Mouse (Mus musculus): ENCODE results near the gene Ptpn3. TPM values are rescaled to one million over a fixed set of nuclear protein-coding genes. Genes with fewer than 3 reads are reported as not detected.

Ptpn3 gene
- polyA plus RNA-seq, 1 experiment from 2014 or later, result 3.9 TPM

DNA sequence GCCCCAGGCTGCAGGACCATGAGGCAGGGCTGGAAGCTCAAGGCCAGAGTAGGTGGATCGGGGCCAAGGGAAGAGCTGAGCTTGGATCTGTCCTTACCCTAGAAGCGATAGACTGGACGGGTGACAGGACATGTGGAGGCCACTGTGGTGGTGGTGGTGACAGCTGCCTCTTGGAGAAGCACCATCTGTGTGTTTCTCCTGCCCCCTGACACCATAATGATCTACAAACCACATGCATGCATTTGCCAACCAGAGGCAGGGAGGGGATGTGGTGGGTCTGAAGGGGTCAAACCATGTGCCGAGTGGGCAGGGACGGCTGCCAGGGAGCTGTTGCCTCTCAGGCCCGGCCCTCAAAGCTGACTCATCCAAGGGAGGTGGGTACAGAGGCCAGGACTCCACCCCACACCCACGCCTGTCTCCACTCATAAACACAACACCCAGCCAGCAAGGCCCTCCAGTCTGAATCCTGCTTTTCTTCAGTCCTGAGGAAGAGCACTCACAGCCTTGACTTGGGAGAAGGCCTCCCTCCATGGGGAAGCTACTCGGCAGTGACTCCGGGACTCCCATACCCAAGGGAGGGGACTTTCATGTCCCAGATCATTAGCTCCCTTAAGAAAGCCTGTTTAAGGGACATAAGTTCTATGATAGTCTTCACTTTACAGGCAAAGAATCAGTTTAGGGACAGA lies 6.5 kb downstream of the Ptpn3 start:
- no peaks in the 10 kb centered on the region for H3K36me3 ChIP-seq
- WGBS, result 71% methylated on average over 9 of the region's 9 CpGs

DNA sequence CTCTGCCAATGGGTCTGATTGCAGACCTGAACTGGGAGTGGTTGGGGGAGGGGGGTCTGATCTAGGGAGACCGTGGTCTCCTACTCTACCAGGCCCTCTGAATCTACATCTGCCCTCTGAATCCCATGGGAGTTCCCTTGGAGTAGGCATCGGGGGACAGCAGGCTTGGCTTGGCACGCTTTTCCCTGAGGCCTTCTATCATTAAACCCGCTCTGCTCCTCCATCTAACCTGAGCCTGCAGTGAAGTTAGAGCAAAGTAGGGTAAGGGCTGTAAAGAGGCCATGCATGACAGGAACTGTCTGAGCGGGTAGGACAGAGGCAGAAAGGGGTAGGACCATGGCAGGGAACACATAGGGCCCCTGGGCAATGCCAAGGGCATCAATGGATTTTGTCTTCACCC lies 9.0 kb downstream of the Ptpn3 start:
- Histone ChIP-seq H3K4me3 (no peak overlapping the region), H3K27me3 (peaks cover 14% of the 10 kb centered on the region), H3K9me3 (no peaks in the 10 kb centered on the region), H3K27ac (no peak overlapping the region), H3K36me3 (no peaks in the 10 kb centered on the region), H3K9ac (no peak overlapping the region), H3K4me2 (no peak overlapping the region), H3K4me1 (replicated peaks) (peaks cover 6% of the 10 kb centered on the region; the same call in 1 of the 2 replicates)
- 87% methylated on average over 5 of the region's 5 CpGs for WGBS
- no peak for ATAC-seq (ENCODE audit: low FRiP score)

More for the DNA sequence above, 6.5 kb downstream of the Ptpn3 start:
- Histone ChIP-seq H3K4me3 (no peak overlapping the region), H3K4me1 (replicated peaks) (peaks cover 27% of the 10 kb centered on the region), H3K9ac (no peak overlapping the region), H3K27me3 (peaks cover 37% of the 10 kb centered on the region), H3K4me2 (no peak overlapping the region), H3K27ac (no peak overlapping the region), H3K9me3 (no peaks in the 10 kb centered on the region)
- ATAC-seq (ENCODE audit: low FRiP score), result no peak

DNA sequence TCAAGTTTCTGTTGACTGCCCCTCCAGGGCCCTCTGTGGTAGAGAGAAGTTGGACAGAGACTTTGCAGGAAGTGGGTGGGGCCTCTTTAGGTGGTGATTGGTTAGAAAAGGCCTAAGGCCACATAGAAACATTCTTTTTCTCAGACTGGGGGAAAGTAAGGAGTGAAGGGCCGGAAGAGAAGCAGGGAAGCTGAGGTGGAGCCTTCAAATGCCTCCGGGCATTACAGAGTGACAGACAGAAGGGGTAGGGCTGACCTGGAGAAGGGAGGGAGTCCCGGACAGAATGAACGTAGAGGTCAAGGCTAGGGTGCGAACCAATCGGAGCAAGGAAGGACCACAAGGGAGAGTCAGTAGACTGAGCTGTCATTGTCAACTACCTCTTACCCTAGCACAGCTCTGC lies 11.6 kb downstream of the Ptpn3 start:
- 86% methylated on average over 6 of the region's 6 CpGs for WGBS
- H3K36me3 ChIP-seq, result no peaks in the 10 kb centered on the region

DNA sequence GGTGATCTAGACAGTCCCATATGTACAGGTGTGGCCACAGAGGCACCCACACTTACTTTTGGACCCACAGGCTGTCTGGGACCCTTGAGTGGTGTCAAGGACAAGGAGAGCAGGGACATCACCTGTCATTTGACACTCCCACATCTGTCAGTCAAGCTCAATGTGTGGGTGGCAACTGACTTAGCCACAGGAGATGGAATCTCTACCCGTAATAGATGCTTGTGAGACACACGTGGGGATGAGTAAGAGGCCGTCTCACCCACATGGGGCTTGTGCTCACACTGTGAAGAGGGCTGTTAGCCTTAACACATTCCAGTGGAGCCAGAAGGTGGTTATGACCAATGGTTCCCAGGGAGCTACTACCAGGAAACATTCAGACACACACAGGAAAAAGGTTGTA lies 13.8 kb downstream of the Ptpn3 start:
- no peaks in the 10 kb centered on the region for H3K4me1 ChIP-seq (replicated peaks)
- no peaks in the 10 kb centered on the region for H3K27me3 ChIP-seq
- H3K9me3 ChIP-seq, result no peaks in the 10 kb centered on the region
- no peak overlapping the region for H3K4me2 ChIP-seq
- H3K9ac ChIP-seq, result no peak overlapping the region
- H3K27ac ChIP-seq, result no peak overlapping the region
- no peak overlapping the region for H3K4me3 ChIP-seq
- no peak for ATAC-seq (ENCODE audit: low FRiP score)
- WGBS, result 89% methylated on average over 3 of the region's 3 CpGs
- no peaks in the 10 kb centered on the region for H3K36me3 ChIP-seq

More for the DNA sequence above, 11.6 kb downstream of the Ptpn3 start:
- Histone ChIP-seq H3K27me3 (no peaks in the 10 kb centered on the region), H3K4me2 (no peak overlapping the region), H3K9ac (no peak overlapping the region), H3K4me1 (replicated peaks) (no peaks in the 10 kb centered on the region), H3K4me3 (no peak overlapping the region), H3K9me3 (no peaks in the 10 kb centered on the region), H3K27ac (no peak overlapping the region)
- no peak for ATAC-seq (ENCODE audit: low FRiP score)

DNA sequence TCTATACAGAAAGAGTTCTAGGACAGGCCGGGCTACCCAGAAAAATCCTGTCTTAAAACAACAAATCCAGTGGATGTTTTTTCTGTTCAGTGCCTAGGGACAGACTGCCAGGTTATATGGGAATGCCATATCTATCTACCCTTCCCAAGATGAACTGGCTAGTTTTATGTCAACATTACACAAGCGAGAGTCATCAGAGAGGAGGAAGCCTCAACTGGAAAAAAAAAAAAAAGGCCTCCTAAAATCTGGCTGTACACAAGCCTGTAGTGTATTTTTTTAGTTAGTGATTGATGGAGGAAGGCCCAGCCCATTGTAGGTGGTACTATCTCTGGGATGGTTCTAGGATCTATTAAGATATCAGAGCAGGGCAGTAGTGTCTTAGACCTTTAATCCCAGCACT lies 16.4 kb downstream of the Ptpn3 start:
- no peaks in the 10 kb centered on the region for H3K4me1 ChIP-seq (replicated peaks)
- H3K9ac ChIP-seq, result no peak overlapping the region
- WGBS, result 92% methylated on average over 2 of the region's 2 CpGs
- H3K27ac ChIP-seq, result no peak overlapping the region
- H3K9me3 ChIP-seq, result no peaks in the 10 kb centered on the region
- no peak overlapping the region for H3K4me3 ChIP-seq
- ATAC-seq (ENCODE audit: low FRiP score), result no peak
- no peaks in the 10 kb centered on the region for H3K27me3 ChIP-seq
- no peaks in the 10 kb centered on the region for H3K36me3 ChIP-seq
- H3K4me2 ChIP-seq, result no peak overlapping the region

DNA sequence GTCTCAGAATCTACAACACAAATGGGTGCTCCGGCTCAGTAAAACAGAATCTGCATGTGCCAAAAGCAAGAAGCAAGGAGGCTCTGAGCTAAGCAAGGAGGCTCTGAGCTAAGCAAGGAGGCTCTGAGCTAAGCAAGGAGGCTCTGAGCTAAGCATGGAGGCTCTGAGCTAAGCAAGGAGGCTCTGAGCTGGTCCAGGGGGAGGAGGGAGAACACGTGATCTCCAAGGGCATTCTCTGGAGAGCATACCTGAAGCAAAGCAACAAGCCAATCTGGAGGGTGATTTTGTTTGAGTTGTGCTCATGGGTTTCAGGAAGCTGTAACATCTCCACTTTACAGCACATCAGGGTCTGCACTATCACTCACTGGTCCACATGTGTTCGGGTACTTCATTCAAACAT lies 18.4 kb downstream of the Ptpn3 start:
- Histone ChIP-seq H3K36me3 (no peaks in the 10 kb centered on the region), H3K4me3 (no peak overlapping the region), H3K9me3 (no peaks in the 10 kb centered on the region), H3K4me2 (no peak overlapping the region), H3K9ac (no peak overlapping the region), H3K27ac (no peak overlapping the region), H3K27me3 (no peaks in the 10 kb centered on the region), H3K4me1 (replicated peaks) (peaks cover 3% of the 10 kb centered on the region; the same call in 1 of the 2 replicates)
- 85% methylated on average over 3 of the region's 3 CpGs for WGBS
- no peak for ATAC-seq (ENCODE audit: low FRiP score)

DNA sequence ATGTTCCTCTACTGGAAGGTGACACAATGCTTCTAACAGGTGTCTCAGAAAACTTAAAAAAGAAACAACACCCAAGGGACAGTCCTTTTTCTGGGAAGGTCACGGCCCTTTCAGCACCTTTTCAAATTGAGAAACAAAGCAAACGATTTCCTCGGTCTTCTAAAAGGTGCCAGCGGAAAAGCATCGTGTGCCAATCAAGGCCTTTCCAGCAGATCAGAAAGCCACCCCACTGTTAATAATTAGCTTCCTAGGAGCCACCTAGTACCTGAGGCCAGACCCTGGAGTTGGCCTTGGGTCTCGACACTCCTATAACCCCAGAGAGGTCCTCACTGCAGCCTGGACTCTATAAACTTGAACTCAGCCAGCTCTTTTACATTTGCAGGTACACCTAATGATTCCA lies 19.0 kb downstream of the Ptpn3 start:
- Histone ChIP-seq H3K9ac (no peak overlapping the region), H3K4me3 (no peak overlapping the region), H3K27me3 (no peaks in the 10 kb centered on the region), H3K4me2 (no peak overlapping the region), H3K9me3 (no peaks in the 10 kb centered on the region), H3K27ac (no peak overlapping the region), H3K4me1 (replicated peaks) (peaks cover 3% of the 10 kb centered on the region; the same call in 1 of the 2 replicates), H3K36me3 (no peaks in the 10 kb centered on the region)
- ATAC-seq (ENCODE audit: low FRiP score), result no peak
- WGBS, result 81% methylated on average over 6 of the region's 6 CpGs

DNA sequence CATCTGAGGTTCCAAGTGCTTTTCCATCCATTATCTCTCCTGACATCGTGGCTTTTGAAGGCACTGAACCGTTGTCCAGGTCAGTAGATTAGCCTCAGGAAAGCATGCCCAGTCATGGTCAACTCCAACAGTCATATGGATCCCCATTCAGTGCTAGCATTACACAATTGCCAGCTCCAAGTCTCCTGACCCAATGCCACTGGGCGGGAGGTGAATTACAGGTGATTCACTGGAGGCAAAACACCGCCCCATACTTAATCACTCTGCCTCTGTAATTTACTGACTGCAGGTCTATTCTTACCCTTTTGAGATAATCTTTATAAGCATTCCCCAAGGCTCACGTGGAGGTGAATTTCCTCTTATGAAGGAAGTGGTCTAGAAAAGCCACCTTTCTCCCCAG lies 19.5 kb downstream of the Ptpn3 start:
- Histone ChIP-seq H3K36me3 (no peaks in the 10 kb centered on the region), H3K9ac (no peak overlapping the region), H3K4me2 (no peak overlapping the region), H3K4me1 (replicated peaks) (peaks cover 3% of the 10 kb centered on the region; the same call in 1 of the 2 replicates), H3K9me3 (no peaks in the 10 kb centered on the region), H3K27me3 (no peaks in the 10 kb centered on the region), H3K27ac (no peak overlapping the region), H3K4me3 (no peak overlapping the region)
- WGBS, result 83% methylated on average over 5 of the region's 5 CpGs
- no peak for ATAC-seq (ENCODE audit: low FRiP score)

DNA sequence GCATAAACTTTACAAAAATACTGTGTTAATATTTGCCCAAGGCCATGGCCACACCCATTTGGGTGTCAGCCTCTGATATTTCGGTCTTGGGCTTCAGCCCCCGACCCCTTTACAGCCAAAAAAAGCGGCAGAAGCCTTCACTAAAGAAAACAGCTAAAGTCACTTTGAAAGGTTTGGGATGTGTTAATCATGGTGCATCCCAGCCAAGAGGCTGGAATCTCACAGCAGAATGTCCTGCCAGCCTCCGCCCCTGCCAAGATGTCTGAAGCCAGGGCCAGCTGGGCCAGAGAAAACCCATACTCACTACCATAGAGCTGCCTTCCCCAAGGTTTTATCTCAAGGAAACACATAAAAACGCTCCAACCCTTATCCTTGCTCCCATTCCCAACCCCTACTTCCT lies 20.7 kb downstream of the Ptpn3 start:
- Histone ChIP-seq H3K4me3 (no peak overlapping the region), H3K36me3 (no peaks in the 10 kb centered on the region), H3K9ac (no peak overlapping the region), H3K9me3 (no peaks in the 10 kb centered on the region), H3K27me3 (no peaks in the 10 kb centered on the region), H3K4me1 (replicated peaks) (peaks cover 3% of the 10 kb centered on the region; the same call in 1 of the 2 replicates), H3K4me2 (no peak overlapping the region), H3K27ac (no peak overlapping the region)
- no peak for ATAC-seq (ENCODE audit: low FRiP score)
- WGBS, result 94% methylated on average over 5 of the region's 5 CpGs

DNA sequence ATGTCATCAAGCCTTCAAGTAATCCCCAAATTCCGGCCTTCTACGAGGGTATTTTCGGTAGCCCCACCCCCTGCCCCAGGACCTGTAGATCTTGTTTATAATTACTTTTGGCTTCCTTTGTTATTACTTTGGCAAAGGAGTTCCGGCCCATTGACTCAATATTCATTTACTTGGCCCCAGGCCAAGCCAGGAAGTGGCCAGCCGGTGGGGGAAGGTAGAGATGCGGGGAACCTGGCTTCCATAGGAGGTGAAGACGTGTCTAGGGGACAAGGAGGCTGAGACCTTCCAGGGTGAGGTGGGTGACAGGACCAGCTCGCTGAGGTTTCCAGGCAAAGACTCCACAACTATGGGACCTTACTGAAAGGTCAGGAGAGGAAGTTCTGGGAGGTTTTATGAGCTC lies 22.4 kb downstream of the Ptpn3 start:
- Histone ChIP-seq H3K27me3 (no peaks in the 10 kb centered on the region), H3K9ac (no peak overlapping the region), H3K4me2 (no peak overlapping the region), H3K27ac (no peak overlapping the region), H3K4me3 (no peak overlapping the region), H3K36me3 (no peaks in the 10 kb centered on the region), H3K4me1 (replicated peaks) (peaks cover 14% of the 10 kb centered on the region; the same call in 1 of the 2 replicates), H3K9me3 (no peaks in the 10 kb centered on the region)
- 36% methylated on average over 8 of the region's 8 CpGs for WGBS
- no peak for ATAC-seq (ENCODE audit: low FRiP score)

DNA sequence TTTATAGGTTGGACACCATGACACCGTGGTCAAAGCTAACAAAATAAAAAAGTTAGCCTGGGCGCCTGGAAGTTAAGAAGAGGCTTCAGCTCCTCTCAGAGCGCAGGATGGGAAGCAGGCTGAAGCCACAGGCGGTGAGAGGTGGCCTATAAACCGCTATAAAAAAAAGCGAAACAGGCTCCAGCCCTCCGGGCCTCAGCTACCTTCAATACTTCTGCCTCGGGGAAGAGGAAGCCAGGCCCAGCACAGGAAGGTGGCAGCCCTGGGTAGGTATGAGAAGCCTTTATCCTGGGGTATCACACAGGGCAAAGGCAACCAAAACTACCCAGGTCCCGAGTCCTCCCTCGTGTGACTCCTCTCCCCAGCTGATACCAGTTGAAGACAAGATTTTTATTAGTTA lies 22.8 kb downstream of the Ptpn3 start:
- WGBS, result 65% methylated on average over 10 of the region's 10 CpGs
- no peak overlapping the region for H3K4me3 ChIP-seq
- no peak overlapping the region for H3K9ac ChIP-seq
- H3K27ac ChIP-seq, result no peak overlapping the region
- H3K36me3 ChIP-seq, result no peaks in the 10 kb centered on the region
- no peak overlapping the region for H3K4me2 ChIP-seq
- no peaks in the 10 kb centered on the region for H3K9me3 ChIP-seq
- ATAC-seq (ENCODE audit: low FRiP score), result no peak
- peaks cover 17% of the 10 kb centered on the region; the same call in 1 of the 2 replicates for H3K4me1 ChIP-seq (replicated peaks)
- H3K27me3 ChIP-seq, result no peaks in the 10 kb centered on the region

DNA sequence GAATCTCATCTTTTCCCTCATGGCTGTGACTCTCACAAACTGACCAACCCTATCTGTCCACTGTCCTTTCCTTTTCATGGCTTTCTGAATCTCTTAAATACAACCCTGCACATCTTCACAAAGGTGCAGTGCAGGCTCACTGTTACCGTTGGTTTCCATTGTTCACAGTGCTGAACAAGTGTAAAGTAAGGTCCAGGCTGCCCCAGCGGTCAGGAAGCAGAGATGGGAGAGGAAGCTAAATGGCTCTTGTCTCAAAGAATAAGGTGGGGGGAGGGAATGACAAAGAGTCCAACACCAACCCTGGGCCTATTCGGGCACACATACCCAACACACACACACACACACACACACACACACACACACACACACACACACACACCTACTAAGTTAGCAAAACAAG lies 24.0 kb downstream of the Ptpn3 start:
- Histone ChIP-seq H3K27me3 (0 out of 2 replicates have a peak, but pooled peaks cover 2% of the 10 kb centered on the region), H3K4me1 (replicated peaks) (peaks cover 22% of the 10 kb centered on the region), H3K9ac (no peak overlapping the region), H3K9me3 (no peaks in the 10 kb centered on the region), H3K4me2 (no peak overlapping the region), H3K36me3 (no peaks in the 10 kb centered on the region), H3K27ac (no peak overlapping the region), H3K4me3 (no peak overlapping the region)
- 40% methylated on average over 3 of the region's 3 CpGs for WGBS
- no peak for ATAC-seq (ENCODE audit: low FRiP score)

DNA sequence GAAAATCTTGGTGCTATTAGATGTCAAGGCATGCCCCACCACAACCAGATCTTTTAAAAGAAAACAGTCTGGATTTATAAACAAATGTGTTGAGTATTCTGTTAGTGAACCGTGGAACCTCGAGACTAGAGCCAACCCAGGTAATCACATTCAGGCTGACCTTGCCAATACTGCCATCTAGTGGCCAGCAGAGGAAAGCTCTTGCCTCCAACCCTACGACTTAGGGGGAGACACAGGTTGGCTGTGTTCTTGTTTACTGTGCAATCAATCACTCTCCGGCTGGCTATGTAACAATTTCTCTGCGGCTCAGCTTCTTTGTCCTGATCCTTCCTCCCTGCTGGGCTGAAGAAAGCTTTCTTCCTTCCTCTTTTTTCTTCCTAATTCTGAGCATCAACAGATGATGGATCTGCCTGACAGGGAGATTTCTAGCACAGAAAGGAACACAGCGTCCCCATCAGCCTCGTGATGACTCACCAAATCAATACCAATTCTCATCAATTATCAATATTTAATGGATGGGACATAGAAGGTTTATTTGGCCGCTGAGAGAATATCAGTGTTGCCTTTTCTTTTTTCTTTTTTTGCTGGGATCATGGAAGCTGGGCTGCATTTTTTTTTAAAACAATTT lies 26.4 kb downstream of the Ptpn3 start:
- Histone ChIP-seq H3K27me3 (0 out of 2 replicates have a peak, but pooled peaks cover 5% of the 10 kb centered on the region), H3K4me2 (peak overlapping the region; percentile 33; the same call in 1 of the 2 replicates), H3K27ac (peak overlapping the region; percentile 66)

More for the DNA sequence above, 26.4 kb downstream of the Ptpn3 start:
- no peak overlapping the region for H3K4me3 ChIP-seq
- peak; percentile 88 for ATAC-seq (ENCODE audit: low FRiP score)
- WGBS, result 7% methylated on average over 8 of the region's 8 CpGs
- peaks cover 27% of the 10 kb centered on the region for H3K4me1 ChIP-seq (replicated peaks)
- no peaks in the 10 kb centered on the region for H3K9me3 ChIP-seq
- no peaks in the 10 kb centered on the region for H3K36me3 ChIP-seq
- 0 out of 2 replicates have a peak overlapping the region, but pooled peaks have one; percentile 39 for H3K9ac ChIP-seq

All from hindbrain, embryonic 13.5 days (tissue).